Mouse (Mus musculus) bone marrow, adult 2 months (tissue): ENCODE results near the gene Emc7. TPM values are rescaled to one million over a fixed set of nuclear protein-coding genes. Genes with fewer than 3 reads are reported as not detected.

ENCODE experiments used
- H3K27ac ChIP-seq: fragments of 200-500 bp; 2 replicates; pipeline ENCODE4 v1.5.1; 2012; ENCODE audit warnings: low read depth, mild to moderate bottlenecking, control low read depth, inconsistent platforms, low read length; ENCODE audit not compliant: control insufficient read depth, poor library complexity, insufficient read depth
- H3K4me1 ChIP-seq: fragments of 200-500 bp; 2 replicates; pipeline ENCODE4 v1.6.1; 2011; ENCODE audit warnings: low read length; ENCODE audit not compliant: control insufficient read depth, insufficient read depth
- H3K4me3 ChIP-seq: fragments of 200-500 bp; replicated peaks from 2 replicates; pipeline ENCODE3; 2011; ENCODE audit warnings: mild to moderate bottlenecking, low read depth, low read length, control low read depth; ENCODE audit not compliant: control insufficient read depth
- CTCF ChIP-seq: fragments of 200-500 bp; IDR thresholded peaks from 2 replicates; pipeline ENCODE4 v1.5.1; 2011; ENCODE audit warnings: low read length, control low read depth; ENCODE audit not compliant: control insufficient read depth, insufficient read depth
- POLR2A ChIP-seq: fragments of 200-500 bp; IDR thresholded peaks from 2 replicates; pipeline ENCODE4 v1.6.1; 2011; ENCODE audit warnings: low read depth, mild to moderate bottlenecking, control low read depth, low read length, borderline replicate concordance; ENCODE audit not compliant: control insufficient read depth
- WGBS: fragments of 180-500 bp; shearing (Covaris S2); methylation state at CpG from one replicate; pipeline ENCODE4 v1.1.7; 2018; 5-methylcytosine and 5-hydroxymethylcytosine counted together
- polyA plus RNA-seq: library from polyadenylated mRNA; stranded (reverse); fragments of >200 nt; gene quantifications from 2 replicates; pipeline ENCODE4 v1.2.4, GENCODE M21; 2011; ENCODE audit warnings: low replicate concordance; ENCODE audit not compliant: missing spikeins, insufficient read depth, insufficient read length

Gene Emc7
- polyA plus RNA-seq, 1 experiment = 2.9 TPM

GRCm38 (mm10) chr2:112518541-112518940, 63.7 kb downstream of the Emc7 start:
- TF ChIP-seq CTCF (no peak), POLR2A (no peak)
- no peak overlapping the region for H3K27ac ChIP-seq
- no peak overlapping the region for H3K4me3 ChIP-seq
- peaks cover 1% of the 10 kb centered on the region; the same call in 1 of the 2 replicates for H3K4me1 ChIP-seq

- 74% methylated on average over 4 of the region's 4 CpGs for WGBS
- H3K4me3 ChIP-seq = no peak overlapping the region
- H3K27ac ChIP-seq = no peak overlapping the region
- peaks cover 1% of the 10 kb centered on the region; the same call in 1 of the 2 replicates for H3K4me1 ChIP-seq
- TF ChIP-seq POLR2A (no peak), CTCF (no peak)
Measured at GRCm38 (mm10) chr2:112520526-112521482, 66.0 kb downstream of the Emc7 start.

Other genes starting within 250 kb of the Emc7 start
- 26.1 and 28.3 TPM in 2 replicates for gene Lpcat4, start 215.5 kb upstream of the Emc7 start, polyA plus RNA-seq
- gene Nutm1, start 195.7 kb upstream of the Emc7 start, polyA plus RNA-seq = not detected in 2 replicates
- 34.5 and 79.9 TPM in 2 replicates for gene Nop10, start 193.1 kb upstream of the Emc7 start, polyA plus RNA-seq
- gene Slc12a6, start 189.2 kb upstream of the Emc7 start, polyA plus RNA-seq = 24.4 and 45.4 TPM in 2 replicates
- gene Gm21985, start 188.7 kb upstream of the Emc7 start, polyA plus RNA-seq = 0.85 TPM in 1 of 2 replicates, not detected in the other
- 9.7 and 14.6 TPM in 2 replicates for gene Emc4, start 87.0 kb upstream of the Emc7 start, polyA plus RNA-seq
- gene Katnbl1, start 75.8 kb upstream of the Emc7 start, polyA plus RNA-seq = 5.9 and 10.2 TPM in 2 replicates
- not detected in 2 replicates for gene Chrm5, start 25.8 kb downstream of the Emc7 start, polyA plus RNA-seq
- 8.0 and 11.1 TPM in 2 replicates for gene Aven, start 38.0 kb downstream of the Emc7 start, polyA plus RNA-seq